ENCODE assay signal across 27 mouse cellular contexts in genomic region chr1:37056831-37057561, GRCm38 (mm10). TPM values are rescaled to one million over a fixed set of nuclear protein-coding genes. Genes with fewer than 3 reads are reported as not detected.
DNase-seq lines count a peak whose midpoint lies in the region; ATAC-seq and TF ChIP-seq lines count a peak whose summit lies in the region.
"Had no signal": no experiment of that assay in that cellular context is flagged by ENCODE, and none has a peak within 500 bp of the region (broad histone marks: within the 10 kb centered on the region; RNA-seq: fewer than 3 reads in every experiment).

No protein-coding gene starts in this region.

- peaks cover 6% of the 10 kb centered on the region for H3K4me1 ChIP-seq in liver, adult 2 months (ENCODE audit: control insufficient read depth, insufficient read depth, low read length)
- no peaks in the 10 kb centered on the region for H3K4me1 ChIP-seq in liver, embryonic 12.5 days
- no peaks in the 10 kb centered on the region; the same call in 1 of the 2 replicates for H3K4me1 ChIP-seq in midbrain, embryonic 15.5 days
- H3K4me1 ChIP-seq: hindbrain, embryonic 13.5 days had no signal

- H3K4me3 ChIP-seq in liver, adult 2 months (ENCODE audit: insufficient read depth, low read depth, low read length) = no peak overlapping the region
- no peak overlapping the region for H3K4me3 ChIP-seq in liver, embryonic 12.5 days
- no peak overlapping the region for H3K4me3 ChIP-seq in midbrain, embryonic 15.5 days
- H3K4me3 ChIP-seq: embryonic facial prominence, embryonic 13.5 days; forebrain, embryonic 13.5 days; hindbrain, embryonic 13.5 days; limb, embryonic 10.5 days; limb, embryonic 15.5 days had no signal

- ATAC-seq in liver, embryonic 12.5 days = no peak
- ATAC-seq in midbrain, embryonic 15.5 days (replicated peaks) = no peak
- ATAC-seq: forebrain, embryonic 13.5 days; intestine, embryonic 16.5 days; midbrain, embryonic 16.5 days had no signal

- no peak for TF ChIP-seq CTCF in liver, adult 2 months (IDR thresholded peaks at IDR 0.05; ENCODE audit: low read depth, low read length)

- H3K4me2 ChIP-seq in liver, embryonic 12.5 days = no peak overlapping the region
- no peak overlapping the region for H3K4me2 ChIP-seq in midbrain, embryonic 15.5 days
- H3K4me2 ChIP-seq: embryonic facial prominence, embryonic 13.5 days; forebrain, embryonic 13.5 days; heart, embryonic 11.5 days; hindbrain, embryonic 13.5 days; limb, embryonic 15.5 days had no signal

- H3K9me3 ChIP-seq in liver, embryonic 12.5 days (replicated peaks) = no peaks in the 10 kb centered on the region
- H3K9me3 ChIP-seq in midbrain, embryonic 15.5 days = no peaks in the 10 kb centered on the region
- H3K9me3 ChIP-seq: embryonic facial prominence, embryonic 13.5 days; forebrain, embryonic 13.5 days; hindbrain, embryonic 13.5 days; limb, embryonic 10.5 days; limb, embryonic 15.5 days had no signal

- H3K36me3 ChIP-seq in liver, adult 2 months (ENCODE audit: control insufficient read depth, insufficient read depth, low read length) = no peaks in the 10 kb centered on the region
- H3K36me3 ChIP-seq in liver, embryonic 12.5 days = no peaks in the 10 kb centered on the region
- no peaks in the 10 kb centered on the region for H3K36me3 ChIP-seq in midbrain, embryonic 15.5 days (replicated peaks)
- H3K36me3 ChIP-seq: embryonic facial prominence, embryonic 13.5 days; hindbrain, embryonic 13.5 days; limb, embryonic 10.5 days; limb, embryonic 15.5 days had no signal

- no peaks in the 10 kb centered on the region for H3K79me2 ChIP-seq in liver, adult 2 months (ENCODE audit: control insufficient read depth, insufficient read depth, low read length)

- TF ChIP-seq POLR2A in liver, adult 2 months (IDR thresholded peaks at IDR 0.05; ENCODE audit: extremely low read depth, insufficient read depth, low read length) = no peak

- DNase-seq in liver, adult 2 months (ENCODE audit: extremely low read depth, low read depth, low spot score) = peak; percentile 93
- DNase-seq in adipocyte (ENCODE audit: low spot score) = peak; percentile 7
- peak; percentile 30 for DNase-seq in fat pad, adult 2 months (ENCODE audit: extremely low read depth, low read depth, low spot score)
- DNase-seq in lung, postnatal 14 days = peak; percentile 6
- no peak for DNase-seq in spleen, postnatal 4 days (ENCODE audit: low spot score in 2 of 2)
- DNase-seq: adrenal gland, adult 2 months; adrenal gland, postnatal 36 days; B cell, adult 2 months; cerebellum, adult 18-20 months; cerebellum, postnatal 10 days; gastrocnemius, postnatal 10 days; heart, adult 18-20 months; heart, postnatal 4 days; right cerebral cortex, postnatal 25 days; thymus, postnatal 14 days had no signal

- 18% methylated on average over 6 of the region's 6 CpGs for WGBS in liver, adult 2 months
- WGBS in liver, embryonic 12.5 days (ENCODE audit: insufficient replicate concordance) = 55% methylated on average over 6 of the region's 6 CpGs
- WGBS in midbrain, embryonic 15.5 days = 83% methylated on average over 6 of the region's 6 CpGs

- no peak overlapping the region for H3K9ac ChIP-seq in liver, adult 2 months (ENCODE audit: low read depth, low read length)
- H3K9ac ChIP-seq in liver, embryonic 12.5 days = no peak overlapping the region
- H3K9ac ChIP-seq in midbrain, embryonic 15.5 days = no peak overlapping the region
- H3K9ac ChIP-seq: embryonic facial prominence, embryonic 13.5 days; forebrain, embryonic 13.5 days; hindbrain, embryonic 13.5 days; limb, embryonic 15.5 days had no signal

- no peaks in the 10 kb centered on the region for H3K27me3 ChIP-seq in liver, adult 2 months (ENCODE audit: control insufficient read depth, insufficient read depth, low read length)
- no peaks in the 10 kb centered on the region for H3K27me3 ChIP-seq in liver, embryonic 12.5 days (replicated peaks)
- no peaks in the 10 kb centered on the region for H3K27me3 ChIP-seq in midbrain, embryonic 15.5 days (replicated peaks)
- H3K27me3 ChIP-seq: embryonic facial prominence, embryonic 13.5 days; forebrain, embryonic 13.5 days; hindbrain, embryonic 13.5 days; limb, embryonic 15.5 days had no signal

- H3K27ac ChIP-seq in liver, adult 2 months (replicated peaks; ENCODE audit: insufficient read depth, low read depth, low read length) = peak overlapping the region; percentile 83
- H3K27ac ChIP-seq in liver, embryonic 12.5 days = no peak overlapping the region
- no peak overlapping the region for H3K27ac ChIP-seq in midbrain, embryonic 15.5 days
- H3K27ac ChIP-seq: embryonic facial prominence, embryonic 13.5 days; forebrain, embryonic 13.5 days; hindbrain, embryonic 13.5 days; limb, embryonic 10.5 days; limb, embryonic 15.5 days; macrophage had no signal

RNA-seq across cellular contexts. Expression of gene Vwa3b, which starts 30.6 kb away (rescaled TPM):
- 0.37 and 1.0 TPM in 2 replicates for total RNA-seq in liver, adult 2 months (2014; rRNA removed)
- 0.40 and 0.46 TPM in 2 replicates for polyA plus RNA-seq in liver, adult 2 months (2012; rRNA removed)
- polyA plus RNA-seq in liver, embryonic 12.5 days (2016; fragmentation: Nextera tagmentation; extraction: Ambion mirVana) = not detected in 2 replicates
- polyA plus RNA-seq in midbrain, embryonic 15.5 days (2015; fragmentation: Nextera tagmentation; extraction: Ambion mirVana) = 0.66 and 1.3 TPM in 2 replicates
- total RNA-seq: common myeloid progenitor, adult 5-6 weeks had no signal
- polyA plus RNA-seq: adrenal gland, adult 2 months; heart, embryonic 11.5 days; macrophage had no signal

Comparison
In these comparisons a context has a peak if more than half of its experiments do, and no peak if none do; other contexts are left out.
1. DNase-seq: peak in liver, adult 2 months (single experiment), adipocyte (single experiment), fat pad, adult 2 months (single experiment) and lung, postnatal 14 days (single experiment); none in spleen, postnatal 4 days (0 of 2).